Mouse (Mus musculus): Measurements from ENCODE around the gene Arhgap30. TPM values are rescaled to one million over a fixed set of nuclear protein-coding genes. Genes with fewer than 3 reads are reported as not detected.

Arhgap30 gene
- polyA plus RNA-seq (2017; shearing (Covaris generic)) = 131 TPM

DNA sequence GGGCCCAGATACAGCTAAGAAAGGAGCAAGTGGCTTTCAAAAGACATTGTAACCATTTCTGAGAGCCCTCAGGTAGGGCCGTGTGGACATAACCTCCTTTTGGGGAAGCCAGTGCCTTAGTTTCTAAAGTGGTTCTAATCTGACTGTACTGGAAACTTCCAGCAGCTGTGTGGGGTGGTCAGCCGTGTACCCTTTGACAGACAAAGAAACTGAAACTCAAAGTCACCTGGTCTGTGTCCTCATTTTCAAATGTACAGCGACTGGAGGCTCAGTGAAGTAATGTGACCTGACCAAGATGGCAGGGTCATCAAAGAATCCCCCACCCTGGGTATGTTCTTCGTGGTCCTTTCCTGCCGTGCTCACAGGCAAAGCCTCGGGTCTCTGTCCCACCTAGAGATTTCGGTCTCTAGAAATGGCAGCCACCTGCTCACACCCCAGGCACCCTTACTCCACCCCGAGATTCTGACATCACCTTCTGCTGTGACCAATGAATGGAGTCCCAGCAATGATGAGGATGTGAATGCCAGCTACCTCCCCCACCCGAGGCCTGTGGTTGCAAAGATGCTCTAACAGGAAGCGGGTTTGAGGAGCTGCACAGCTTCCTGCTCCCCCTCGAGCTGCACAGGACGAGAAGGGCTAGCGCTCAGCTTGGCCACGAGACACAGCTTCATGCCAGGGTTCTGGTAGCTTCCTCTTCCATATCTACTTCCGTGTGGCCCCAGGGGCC is at the start of gene Arhgap30:
Gene Arhgap30, plus strand, starts transcription at position 579 of the 727 bp plus-strand sequence.

DNA sequence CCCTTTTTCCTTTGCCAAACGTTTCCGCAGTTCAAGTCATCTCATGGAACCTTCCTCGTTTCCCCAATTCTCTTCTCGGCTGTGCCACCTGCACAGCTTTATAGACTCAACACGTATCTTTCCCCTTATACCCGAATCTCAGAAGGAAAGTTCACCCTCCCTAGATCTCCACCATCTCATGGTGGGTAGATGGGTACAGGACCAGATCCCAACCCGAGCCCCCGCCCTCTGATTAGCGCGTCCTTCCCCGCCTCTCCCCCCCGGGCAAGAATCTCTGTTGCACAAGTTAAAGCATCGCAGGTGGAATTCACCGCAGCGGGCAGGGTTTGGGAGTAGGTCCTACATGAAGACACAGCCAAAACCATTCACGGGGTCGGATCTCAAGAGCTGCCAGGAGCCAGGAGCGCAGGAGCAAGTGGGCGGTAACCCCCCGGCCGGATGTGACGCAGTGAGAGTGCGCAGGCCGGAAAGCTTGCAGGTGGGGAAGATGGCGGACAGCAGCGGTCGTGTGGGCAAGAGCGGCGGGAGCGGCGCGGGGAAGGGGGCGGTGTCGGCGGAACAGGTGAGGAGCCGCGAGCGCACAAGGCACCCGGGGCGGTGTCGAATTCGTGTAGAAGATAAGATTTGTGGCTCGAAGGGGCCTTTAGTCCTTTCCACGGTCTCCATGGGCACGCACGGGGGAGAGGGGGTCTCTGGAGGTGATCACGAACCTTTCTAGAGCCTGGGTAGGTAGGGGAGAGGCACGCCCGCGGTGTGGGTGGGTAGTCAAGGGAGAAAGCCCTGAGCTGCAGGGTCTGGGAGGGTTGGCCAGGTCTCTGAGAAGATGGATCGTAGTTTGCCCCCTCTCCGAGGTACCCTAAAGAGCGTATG is 43.3 kb upstream of the Arhgap30 start, which contains the start of the genes Nit1 and Pfdn2:
Gene Nit1, minus strand, starts transcription at position 422 of the 870 bp plus-strand sequence.
Gene Pfdn2, plus strand, starts transcription at position 446 of the 870 bp plus-strand sequence.

DNA sequence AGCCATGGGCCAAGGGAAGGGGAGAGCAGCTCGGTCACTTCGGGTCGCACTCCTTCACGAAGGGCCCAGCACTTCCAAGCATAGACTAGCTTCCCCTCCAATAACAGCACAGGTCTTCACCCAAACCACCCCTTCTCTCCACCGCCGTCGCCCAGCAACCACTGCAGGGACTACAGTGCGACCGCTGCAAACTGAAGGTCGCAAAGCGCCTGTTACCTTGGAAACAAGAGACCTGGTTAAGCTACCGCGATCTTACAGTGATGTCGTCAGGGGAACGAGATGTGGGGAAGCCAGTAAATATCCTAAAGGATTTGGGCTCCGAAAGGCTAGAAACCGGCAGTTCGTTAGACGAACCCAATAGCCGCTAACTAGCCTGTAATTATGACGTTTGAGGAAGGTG is 28.1 kb upstream of the Arhgap30 start, which contains the start of gene Klhdc9:
Gene Klhdc9, minus strand, starts transcription at position 143 of the 400 bp plus-strand sequence.

DNA sequence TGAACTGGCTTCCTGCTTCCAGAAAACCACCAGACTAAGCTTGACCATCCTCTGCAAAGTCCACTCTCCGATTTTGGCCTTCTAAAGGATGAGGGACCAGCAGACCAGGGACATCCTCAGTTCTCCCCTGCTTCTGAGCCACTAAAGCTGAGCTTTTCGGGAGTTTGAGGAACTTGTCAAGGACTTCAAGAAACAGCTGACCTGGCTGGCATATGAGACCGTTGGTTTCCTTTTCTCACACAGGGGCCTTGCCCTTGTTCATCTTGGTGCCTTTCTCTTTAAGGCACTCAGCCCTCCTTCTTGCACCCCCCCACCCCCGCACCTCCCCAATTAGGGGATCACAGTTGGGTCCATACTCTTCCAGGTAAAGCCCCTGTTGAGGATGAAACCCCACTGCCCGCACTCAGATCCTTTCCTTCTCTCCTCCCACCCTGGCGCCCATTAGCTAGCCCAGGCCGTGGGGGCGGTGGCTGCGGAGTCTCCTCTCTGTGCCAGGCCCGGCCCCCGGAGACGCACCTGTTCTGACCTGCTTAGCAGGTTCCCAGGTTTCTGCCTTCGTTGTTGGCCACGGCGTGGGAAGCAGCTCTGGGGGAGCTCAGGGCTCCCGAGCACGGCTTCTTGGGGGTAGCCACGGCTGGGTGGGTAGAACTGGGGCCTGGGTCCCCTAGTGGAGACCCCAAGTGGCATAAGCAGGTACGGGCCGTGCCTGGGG is 18.8 kb upstream of the Arhgap30 start, which contains the start of gene Nectin4:
Gene Nectin4, plus strand, starts transcription at position 255 of the 712 bp plus-strand sequence.

DNA sequence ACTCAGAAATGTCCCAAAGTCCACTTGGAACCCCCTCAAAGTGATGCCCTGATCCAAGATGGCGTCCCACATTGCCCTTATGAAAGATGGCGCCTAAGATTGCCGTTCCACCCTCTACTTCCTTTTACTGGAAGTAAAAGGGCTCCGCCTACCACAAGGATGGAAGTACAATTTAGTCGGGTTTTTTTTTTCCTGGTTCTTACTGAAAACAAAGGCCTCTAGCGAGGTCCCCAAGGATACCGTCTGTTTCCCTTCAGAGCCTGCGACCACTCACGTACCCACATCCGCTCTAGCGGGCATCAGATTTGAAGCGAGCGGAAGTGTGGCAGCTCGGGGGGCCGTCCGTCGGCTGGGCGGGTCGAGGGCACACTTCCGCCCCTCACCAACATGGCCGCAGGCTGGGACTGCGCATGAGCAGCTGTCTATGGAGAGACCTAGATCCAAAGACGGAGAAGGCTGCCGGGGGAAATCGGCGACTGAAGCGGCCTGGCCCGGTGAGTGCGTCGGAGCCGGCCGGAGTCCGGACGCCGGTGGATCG is 22.3 kb downstream of the Arhgap30 start, which contains the start of gene Usf1:
Gene Usf1, plus strand, starts transcription at position 367 of the 538 bp plus-strand sequence.

DNA sequence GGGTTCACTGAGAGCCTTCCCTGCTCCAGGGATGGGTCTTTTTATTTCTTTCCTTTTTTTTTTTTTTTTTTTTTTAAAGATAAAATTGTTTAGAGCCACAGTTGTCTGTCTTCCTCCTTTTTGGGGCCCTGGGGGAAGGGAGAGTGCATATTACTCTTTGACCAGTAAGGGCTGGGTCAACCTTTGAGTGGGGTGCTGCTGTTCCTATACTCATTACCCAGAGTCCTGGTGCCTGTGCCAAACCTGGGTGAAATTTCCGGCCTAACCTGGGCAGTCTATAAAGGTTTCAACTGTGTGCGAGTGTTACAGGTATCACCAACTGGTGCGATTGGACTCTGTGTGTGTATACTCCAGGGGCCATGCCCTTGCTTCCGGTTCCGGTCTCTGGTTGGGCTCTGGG is 29.9 kb downstream of the Arhgap30 start, which contains the start of gene Tstd1:
Gene Tstd1, plus strand, starts transcription at position 213 of the 400 bp plus-strand sequence.

DNA sequence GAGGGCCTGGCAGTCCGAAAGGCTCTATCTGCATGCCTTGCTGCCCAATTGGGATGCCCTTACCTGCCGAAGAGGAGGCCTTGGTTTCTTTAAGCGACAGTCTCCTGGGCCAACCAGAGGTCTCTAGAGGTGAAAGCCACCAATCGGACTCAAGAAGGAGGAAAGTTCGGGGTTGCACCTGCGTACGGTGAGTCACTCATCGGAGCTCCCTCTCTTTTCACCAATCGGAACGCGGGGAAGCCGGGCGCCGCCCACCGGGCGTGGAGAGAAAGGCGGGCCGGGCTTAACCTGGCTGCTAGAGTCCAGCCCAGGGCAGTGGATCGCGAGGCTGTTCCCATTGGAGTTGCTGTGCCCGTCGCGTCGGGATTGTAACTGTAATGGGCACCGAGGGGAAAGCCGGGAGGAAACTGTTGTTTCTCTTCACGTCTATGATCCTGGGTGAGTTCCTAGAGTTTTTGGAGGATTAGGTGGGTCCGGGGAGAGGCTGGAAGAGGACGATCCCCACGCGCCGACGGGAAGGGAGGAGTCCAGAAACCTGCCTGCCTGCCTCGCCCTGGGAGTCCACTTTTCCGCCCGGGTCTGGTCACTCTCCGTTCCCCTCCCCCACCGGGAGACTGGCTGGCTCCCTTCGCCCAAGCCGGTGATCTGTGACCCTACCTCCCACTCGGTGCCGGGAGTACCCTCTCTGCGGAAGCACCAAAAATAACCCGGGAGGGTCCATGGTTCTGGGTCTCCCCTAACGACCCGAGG is 48.7 kb downstream of the Arhgap30 start, which contains the start of gene F11r:
Gene F11r, plus strand, starts transcription at position 272 of the 750 bp plus-strand sequence.

Other genes with a start within 250 kb of the Arhgap30 start
- gene Sdhc, start 238.4 kb upstream of the Arhgap30 start, polyA plus RNA-seq (2017; shearing (Covaris generic)) = 124 TPM
- not detected for gene Mpz, start 238.2 kb upstream of the Arhgap30 start, polyA plus RNA-seq (2017; shearing (Covaris generic))
- gene Pcp4l1, start 192.7 kb upstream of the Arhgap30 start, polyA plus RNA-seq (2017; shearing (Covaris generic)) = not detected
- 0.24 TPM for gene Nr1i3, start 175.0 kb upstream of the Arhgap30 start, polyA plus RNA-seq (2017; shearing (Covaris generic))
- 19.9 TPM for gene Tomm40l, start 166.4 kb upstream of the Arhgap30 start, polyA plus RNA-seq (2017; shearing (Covaris generic))
- gene Apoa2, start 163.9 kb upstream of the Arhgap30 start, polyA plus RNA-seq (2017; shearing (Covaris generic)) = not detected
- 0.96 TPM for gene Fcer1g, start 154.6 kb upstream of the Arhgap30 start, polyA plus RNA-seq (2017; shearing (Covaris generic))
- not detected for gene Adamts4, start 138.5 kb upstream of the Arhgap30 start, polyA plus RNA-seq (2017; shearing (Covaris generic))
- 98.0 TPM for gene Ndufs2, start 137.6 kb upstream of the Arhgap30 start, polyA plus RNA-seq (2017; shearing (Covaris generic))
- gene B4galt3, start 118.6 kb upstream of the Arhgap30 start, polyA plus RNA-seq (2017; shearing (Covaris generic)) = 48.0 TPM
- 69.2 TPM for gene Ppox, start 107.8 kb upstream of the Arhgap30 start, polyA plus RNA-seq (2017; shearing (Covaris generic))
- 44.2 TPM for gene Usp21, start 101.0 kb upstream of the Arhgap30 start, polyA plus RNA-seq (2017; shearing (Covaris generic))
- gene Ufc1, start 93.9 kb upstream of the Arhgap30 start, polyA plus RNA-seq (2017; shearing (Covaris generic)) = 47.4 TPM
- gene Dedd, start 59.8 kb upstream of the Arhgap30 start, polyA plus RNA-seq (2017; shearing (Covaris generic)) = 23.9 TPM
- gene Nit1, start 43.3 kb upstream of the Arhgap30 start, polyA plus RNA-seq (2017; shearing (Covaris generic)) = 27.7 TPM
- 116 TPM for gene Pfdn2, start 43.3 kb upstream of the Arhgap30 start, polyA plus RNA-seq (2017; shearing (Covaris generic))
- gene Klhdc9, start 28.2 kb upstream of the Arhgap30 start, polyA plus RNA-seq (2017; shearing (Covaris generic)) = not detected
- not detected for gene Nectin4, start 18.9 kb upstream of the Arhgap30 start, polyA plus RNA-seq (2017; shearing (Covaris generic))
- 55.7 TPM for gene Usf1, start 22.4 kb downstream of the Arhgap30 start, polyA plus RNA-seq (2017; shearing (Covaris generic))
- gene Tstd1, start 29.9 kb downstream of the Arhgap30 start, polyA plus RNA-seq (2017; shearing (Covaris generic)) = 1.3 TPM
- gene F11r, start 48.6 kb downstream of the Arhgap30 start, polyA plus RNA-seq (2017; shearing (Covaris generic)) = not detected
- 5.2 TPM for gene Alyref2, start 114.5 kb downstream of the Arhgap30 start, polyA plus RNA-seq (2017; shearing (Covaris generic))
- gene Itln1, start 146.3 kb downstream of the Arhgap30 start, polyA plus RNA-seq (2017; shearing (Covaris generic)) = not detected
- gene Cd244a, start 170.2 kb downstream of the Arhgap30 start, polyA plus RNA-seq (2017; shearing (Covaris generic)) = 0.14 TPM
- 104 TPM for gene Ly9, start 218.5 kb downstream of the Arhgap30 start, polyA plus RNA-seq (2017; shearing (Covaris generic))